Mouse (Mus musculus): Measurements from ENCODE around the gene Dlgap3.

Gene Dlgap3

DNA sequence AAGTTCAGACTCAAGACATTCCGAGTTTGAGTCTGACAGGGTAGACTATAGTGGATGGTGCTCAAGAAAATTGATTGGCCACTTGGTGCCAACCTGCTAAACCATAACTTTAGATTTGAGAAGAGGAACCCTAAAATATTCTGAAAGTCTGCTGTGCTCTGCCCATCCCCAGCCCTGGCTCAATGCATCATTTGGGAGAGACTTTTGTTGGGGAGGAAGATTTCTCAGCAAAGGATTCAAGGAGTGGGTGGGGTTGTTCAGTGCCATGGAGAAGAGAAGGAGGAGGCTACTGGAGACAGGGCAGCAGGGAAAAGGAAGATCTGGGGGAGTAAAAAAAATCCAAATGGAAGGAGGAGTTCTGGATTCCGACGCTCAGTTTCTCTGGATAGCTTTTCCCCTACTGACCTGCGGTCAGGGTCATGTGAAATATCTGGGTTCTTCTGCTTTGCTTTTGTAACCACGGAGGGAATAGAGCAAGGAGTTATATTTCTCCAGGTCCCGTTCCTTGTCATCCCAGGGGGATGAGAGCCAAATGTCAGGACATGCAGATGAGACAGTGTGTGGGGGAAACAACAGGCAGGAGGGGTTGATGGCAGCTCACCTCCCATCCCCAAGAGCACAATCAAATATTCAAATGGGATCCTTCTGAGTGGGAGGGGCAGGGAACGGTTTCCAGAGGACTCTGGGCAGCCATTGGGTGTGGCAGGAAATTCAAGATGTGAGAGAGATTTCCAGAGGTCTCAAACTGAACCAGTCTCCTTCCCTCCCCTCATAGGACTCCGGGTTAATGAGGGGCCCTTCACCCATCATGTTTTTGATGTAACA is 5.3 kb downstream of the Dlgap3 start:
- DNase-seq (ENCODE audit: low spot score): no peak

DNA sequence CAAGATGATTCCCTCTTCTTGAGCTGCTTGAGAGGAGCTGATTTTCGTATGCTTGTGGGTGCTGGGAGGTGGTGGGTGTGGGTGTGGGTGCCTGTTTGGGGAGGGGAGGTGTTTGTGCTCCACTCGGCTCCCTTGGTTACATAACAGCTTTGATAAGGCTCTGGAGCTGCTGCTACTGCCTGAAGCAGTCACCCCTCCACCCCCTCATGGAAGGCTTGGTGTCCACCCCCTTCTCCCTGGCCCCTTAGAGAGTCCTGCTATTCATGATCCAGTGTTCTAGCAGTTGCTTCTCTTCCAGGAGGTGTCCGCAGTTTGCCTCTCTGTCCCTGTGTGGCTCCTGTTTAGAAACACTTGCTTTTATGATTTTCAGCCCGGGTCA is 5.9 kb downstream of the Dlgap3 start:
- no peak for DNase-seq (ENCODE audit: low spot score)

DNA sequence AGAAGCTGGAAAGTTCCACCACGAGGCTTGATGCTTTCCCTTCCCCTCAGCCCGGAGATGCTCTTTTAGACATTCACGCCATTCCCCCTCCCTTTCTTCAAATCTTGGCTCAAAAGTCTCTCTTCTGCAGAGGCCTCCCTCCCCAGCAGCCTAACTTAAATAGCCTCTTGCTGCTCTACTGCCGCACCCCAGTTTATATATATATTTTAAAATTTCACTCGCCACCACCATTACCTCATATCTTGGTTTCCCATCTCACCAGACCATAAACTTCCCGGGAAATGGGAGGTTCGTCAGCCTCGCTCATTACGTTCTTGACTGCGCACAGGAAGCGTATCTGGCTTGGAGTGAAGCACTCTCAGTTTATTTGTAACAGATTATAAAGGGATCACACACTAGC is 9.0 kb downstream of the Dlgap3 start:
- no peak for DNase-seq (ENCODE audit: low spot score)

DNA sequence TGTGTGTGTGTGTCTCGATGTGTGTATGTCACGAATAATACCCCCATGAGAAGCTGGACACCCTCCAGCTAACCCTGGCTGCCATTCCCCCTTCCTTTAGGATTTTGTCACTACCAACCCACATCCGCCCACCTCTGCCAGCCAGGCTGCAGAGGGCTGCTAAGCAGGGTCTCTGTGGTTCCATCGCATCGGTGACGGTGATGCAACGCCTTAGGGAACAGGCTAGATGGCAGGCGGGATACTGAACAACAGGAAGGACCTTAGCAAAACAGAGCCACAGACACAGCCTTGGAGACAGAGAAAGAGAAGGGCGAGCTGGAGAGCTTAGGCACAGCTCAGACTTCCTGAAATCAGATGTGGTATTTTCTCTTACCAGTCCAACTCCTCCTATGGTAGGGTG is 9.7 kb downstream of the Dlgap3 start:
- no peak for DNase-seq (ENCODE audit: low spot score)

DNA sequence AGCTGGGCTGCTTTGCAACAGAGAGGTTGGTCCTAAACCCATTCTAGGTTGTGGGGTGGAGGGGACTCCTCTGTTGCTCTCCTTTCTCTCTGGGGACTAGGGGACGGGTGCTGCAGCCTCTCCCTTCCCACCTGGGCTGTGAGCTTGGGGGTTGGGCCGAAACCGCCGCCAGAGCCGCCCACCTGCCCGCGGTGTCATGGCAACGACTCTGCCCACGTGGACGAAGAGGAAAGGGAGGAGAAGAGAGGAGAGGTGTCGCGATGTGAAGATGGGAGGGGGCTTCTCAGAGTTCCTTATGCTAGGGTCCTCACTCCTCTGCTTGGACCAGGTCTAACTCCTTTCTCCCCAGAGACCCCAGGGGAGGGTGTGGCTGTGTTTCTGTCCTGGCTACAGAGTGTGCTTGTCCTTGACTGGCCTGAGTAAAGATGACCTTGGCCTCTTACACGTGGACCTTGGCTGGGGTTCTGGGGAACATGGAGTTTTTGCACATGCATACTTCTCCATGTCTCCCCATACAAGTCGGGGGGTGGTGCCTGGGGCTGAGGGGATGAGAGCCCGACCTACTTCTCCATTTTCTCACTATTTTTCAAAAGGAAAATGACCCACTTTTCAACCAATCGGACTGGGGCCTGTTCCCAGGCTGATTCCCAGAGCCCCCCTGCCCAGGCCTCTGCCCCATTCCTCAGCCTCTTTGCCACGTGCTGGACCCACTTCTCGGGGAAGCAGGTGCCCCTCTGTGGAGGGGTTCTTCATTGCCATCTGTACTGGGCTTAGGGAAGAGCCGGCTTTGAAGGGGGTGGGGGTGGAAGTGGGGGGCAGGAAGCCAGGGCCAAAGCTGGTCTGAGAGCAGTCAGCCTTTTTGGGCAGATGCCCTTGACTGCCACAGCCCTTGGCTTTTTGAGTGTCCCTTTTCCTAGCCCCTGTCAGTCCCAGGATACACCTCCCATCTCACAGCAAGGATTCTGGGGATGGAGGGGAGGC is 10.8 kb downstream of the Dlgap3 start:
- DNase-seq (ENCODE audit: low spot score): no peak

DNA sequence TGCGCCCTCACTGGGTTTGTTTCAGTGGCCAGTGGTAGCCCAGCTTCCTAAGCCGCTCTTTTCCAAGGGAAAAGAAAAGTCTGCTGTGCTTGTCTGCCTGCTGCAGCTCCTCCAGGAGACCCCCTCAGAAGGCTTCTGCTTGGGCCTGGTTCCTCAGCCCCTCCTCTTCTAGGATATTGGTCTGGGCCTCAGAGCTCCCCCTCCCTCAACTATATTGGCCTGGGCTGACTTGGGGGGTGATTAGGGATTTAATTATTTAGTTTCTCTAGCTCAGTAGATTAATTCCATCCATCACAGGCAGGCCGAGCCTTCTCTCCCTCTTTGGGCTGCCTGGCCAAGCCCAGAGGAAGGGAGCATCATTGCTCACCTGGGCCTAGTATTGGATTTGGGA is 11.4 kb downstream of the Dlgap3 start:
- no peak for DNase-seq (ENCODE audit: low spot score)

DNA sequence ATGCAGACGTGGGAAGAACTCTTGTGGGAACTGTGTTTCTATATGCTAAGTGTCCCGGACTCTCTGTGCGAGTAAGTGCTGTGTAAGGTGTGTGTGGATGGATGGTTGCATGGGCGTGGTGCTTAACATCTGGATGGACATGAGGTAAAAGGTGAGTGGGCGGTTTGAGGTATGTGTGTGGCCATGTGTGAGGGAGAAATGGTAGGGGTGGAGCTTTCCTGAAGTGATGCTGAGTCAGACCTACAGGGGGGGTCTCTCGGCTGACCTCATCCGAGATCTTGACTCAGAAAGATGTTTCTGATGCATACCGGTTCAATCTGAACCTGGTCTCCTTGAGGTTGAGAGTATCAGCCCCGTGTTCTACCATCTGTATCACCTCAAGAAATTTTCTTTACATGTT is 12.0 kb downstream of the Dlgap3 start:
- DNase-seq (ENCODE audit: low spot score): no peak

DNA sequence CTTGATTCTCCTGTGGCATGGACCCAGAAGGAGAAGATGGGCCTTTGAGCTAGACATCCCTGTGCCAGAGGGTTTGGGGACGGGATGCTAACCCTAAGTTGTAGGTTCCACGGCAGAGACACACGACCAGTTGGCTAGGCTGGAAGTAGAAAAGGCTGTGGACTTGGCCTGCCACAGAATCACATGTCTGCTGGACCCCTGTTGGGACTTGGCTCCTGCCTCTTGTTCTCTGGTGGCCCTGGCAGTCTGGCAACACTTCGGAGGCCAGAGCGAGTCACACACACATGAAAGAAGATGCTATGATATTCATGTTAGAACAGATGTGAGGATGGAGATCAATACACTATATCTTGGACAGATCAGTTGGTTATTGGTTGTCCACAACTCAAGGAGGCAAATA is 14.9 kb downstream of the Dlgap3 start:
- DNase-seq (ENCODE audit: low spot score): no peak

DNA sequence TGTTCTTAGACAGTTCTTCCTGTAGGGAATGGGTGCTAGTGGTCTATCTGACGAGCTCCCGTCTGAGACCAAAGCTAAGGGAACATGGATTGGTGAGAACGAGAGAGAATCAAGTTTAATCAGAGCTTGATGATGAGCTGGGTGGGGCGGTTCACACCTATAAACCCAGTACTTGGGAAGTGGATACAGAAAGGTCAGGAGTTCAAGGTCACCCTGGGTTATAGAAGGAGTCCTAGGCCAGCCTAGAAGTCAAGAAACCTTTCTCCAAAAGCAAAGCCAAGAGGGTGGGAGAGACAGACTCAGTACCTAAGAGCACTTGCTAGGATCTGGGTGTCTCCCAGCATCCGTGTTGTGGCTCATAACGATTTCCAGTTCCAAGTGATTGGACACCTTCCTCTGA is 21.9 kb downstream of the Dlgap3 start:
- DNase-seq (ENCODE audit: low spot score): no peak

DNA sequence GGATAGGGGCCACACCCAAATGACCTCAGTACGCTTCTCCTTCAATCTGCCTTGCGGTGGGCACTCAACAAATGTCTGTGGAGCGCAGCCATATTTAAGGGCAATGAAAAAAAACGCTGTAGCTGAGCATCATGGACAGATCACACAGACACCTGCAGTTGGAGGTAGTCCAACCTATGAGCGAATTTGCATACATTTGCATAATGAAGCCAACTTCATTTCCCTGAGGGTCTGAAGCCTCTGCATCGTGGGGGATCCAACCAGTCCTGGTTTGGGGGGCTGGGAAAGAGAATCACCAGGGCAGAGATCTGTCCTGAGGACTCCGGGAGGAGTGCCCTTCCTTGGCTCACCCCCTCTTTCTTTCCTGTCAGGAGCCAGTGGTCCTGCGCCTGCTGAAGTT is 23.7 kb downstream of the Dlgap3 start:
- DNase-seq (ENCODE audit: low spot score): no peak

DNA sequence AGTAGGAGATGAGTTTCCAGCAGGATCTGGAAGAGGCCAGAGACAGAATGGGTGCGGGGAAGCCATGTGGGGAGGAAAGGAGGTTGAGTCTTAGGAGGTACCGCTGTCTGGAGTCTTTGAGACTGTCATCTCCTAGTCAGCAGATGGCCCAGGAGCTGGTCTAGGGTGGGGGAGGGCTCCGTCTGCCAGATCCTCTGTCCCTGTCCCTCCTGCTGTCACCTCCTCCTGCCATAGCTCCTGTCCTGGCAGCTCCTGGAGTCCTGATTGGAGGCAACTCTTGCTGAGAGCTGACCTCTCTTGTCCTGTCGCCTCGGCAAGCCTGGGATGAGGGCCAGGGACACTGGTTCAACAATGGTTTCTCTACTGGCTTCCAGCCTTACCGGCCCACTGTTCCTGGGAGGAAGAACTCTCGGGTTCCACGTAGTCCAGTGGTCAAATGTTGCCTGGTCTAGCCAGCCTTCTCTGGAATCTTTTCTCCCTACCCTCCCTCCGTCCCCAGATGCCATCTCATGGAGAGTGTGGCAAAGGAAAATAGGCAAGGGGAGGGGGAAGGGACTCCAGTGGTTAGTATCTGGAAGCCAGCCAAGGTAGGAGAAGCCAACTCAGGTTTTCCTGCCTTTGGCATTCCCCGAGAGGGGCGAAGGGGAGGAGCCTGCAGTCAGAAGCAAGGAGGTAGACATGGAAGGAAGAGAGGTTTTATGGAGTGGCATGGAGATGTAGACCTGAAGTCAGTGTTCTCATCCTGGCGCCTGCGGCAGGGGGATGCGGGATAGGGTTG is 24.6 kb downstream of the Dlgap3 start:
- DNase-seq (ENCODE audit: low spot score): no peak

DNA sequence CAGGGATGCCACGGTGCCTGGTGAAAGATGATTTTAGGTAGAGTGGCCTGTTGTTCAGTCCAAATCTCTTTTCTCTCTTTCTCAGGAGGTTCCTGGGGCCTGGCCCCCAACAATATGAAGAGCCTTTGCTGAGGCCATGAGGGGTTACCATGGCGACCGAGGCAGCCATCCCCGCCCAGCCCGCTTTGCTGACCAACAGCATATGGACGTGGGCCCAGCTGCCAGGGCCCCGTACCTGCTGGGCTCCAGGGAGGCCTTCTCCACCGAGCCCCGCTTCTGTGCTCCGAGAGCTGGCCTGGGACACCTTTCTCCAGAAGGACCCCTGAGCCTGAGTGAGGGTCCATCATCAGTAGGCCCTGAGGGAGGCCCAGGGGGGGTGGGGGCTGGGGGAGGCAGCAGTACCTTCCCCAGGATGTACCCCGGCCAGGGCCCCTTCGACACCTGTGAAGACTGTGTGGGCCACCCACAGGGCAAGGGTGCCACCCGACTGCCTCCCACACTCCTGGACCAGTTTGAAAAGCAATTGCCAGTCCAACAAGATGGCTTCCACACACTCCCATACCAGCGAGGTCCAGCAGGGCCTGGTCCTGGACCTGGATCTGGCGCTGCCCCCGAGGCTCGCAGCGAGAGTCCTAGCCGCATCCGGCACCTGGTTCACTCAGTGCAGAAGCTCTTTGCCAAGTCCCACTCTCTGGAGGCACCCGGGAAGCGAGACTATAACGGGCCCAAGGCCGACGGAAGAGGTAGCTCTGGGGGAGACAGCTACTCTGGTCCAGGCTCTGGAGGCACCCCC is 25.7 kb downstream of the Dlgap3 start:
- no peak for DNase-seq (ENCODE audit: low spot score)

DNA sequence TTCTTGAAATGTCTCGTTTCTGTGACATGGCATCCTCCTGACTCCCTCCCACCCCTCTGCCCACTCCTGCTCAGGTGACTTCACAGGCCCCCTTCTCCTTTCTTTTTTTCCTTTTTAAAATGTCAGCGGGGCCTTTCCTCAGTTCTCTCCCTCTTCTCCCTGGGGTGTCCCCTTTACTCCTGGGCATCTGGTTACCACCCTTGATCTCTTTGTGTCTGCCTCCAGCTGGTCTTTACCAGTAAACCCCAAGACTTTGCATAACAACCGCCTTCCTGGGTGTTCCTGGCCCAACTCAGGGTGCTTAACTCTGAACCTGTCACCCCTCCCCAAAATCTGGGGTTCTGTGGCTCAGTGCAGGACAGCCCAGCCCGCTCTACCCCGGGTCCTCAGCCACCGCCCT is 29.6 kb downstream of the Dlgap3 start:
- no peak for DNase-seq (ENCODE audit: low spot score)

DNA sequence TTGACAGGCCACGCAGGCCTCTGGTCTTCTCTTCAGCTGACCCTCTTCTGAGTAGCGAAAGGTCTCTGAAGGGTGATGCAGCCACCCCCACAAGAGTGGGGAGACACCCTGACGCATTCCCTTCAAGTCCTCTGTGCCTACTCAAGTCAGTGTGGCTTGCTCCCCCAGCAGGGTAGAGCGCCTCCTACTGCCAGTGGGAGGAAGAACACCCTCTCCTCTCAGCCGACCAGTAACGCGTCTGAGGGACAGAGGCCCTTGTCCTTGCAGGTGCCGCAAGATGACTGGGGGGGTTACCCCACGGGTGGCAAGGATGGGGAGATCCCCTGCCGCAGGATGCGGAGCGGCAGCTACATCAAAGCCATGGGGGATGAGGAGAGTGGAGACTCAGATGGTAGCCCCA is 30.4 kb downstream of the Dlgap3 start:
- DNase-seq (ENCODE audit: low spot score): no peak

DNA sequence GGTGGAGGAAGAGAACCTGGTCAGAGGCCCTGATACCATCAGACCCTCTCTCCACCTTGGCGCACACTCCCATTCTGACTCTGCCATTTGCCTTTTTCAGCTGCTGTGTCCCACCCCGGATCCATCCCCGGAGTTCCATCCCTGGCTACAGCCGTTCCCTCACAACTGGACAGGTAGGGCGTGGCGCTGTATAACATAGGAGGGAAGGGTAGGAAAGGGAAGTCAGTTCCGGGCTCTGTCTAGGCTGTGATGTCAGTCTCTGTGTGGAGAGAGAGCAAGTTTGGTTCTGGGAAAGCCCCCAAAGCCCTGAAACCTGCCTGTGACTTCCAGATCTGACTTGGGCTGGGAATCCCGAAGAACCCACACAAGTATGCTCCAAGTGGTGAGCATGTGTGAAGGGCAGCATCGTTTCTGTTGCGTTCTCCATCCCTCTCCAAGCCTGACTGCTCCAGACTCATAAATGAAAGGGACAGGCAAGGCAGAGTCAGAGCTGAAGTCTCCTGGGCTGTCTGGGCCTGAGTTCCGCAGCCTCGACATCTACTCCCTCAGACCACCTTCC is 31.2 kb downstream of the Dlgap3 start:
- DNase-seq (ENCODE audit: low spot score): no peak

DNA sequence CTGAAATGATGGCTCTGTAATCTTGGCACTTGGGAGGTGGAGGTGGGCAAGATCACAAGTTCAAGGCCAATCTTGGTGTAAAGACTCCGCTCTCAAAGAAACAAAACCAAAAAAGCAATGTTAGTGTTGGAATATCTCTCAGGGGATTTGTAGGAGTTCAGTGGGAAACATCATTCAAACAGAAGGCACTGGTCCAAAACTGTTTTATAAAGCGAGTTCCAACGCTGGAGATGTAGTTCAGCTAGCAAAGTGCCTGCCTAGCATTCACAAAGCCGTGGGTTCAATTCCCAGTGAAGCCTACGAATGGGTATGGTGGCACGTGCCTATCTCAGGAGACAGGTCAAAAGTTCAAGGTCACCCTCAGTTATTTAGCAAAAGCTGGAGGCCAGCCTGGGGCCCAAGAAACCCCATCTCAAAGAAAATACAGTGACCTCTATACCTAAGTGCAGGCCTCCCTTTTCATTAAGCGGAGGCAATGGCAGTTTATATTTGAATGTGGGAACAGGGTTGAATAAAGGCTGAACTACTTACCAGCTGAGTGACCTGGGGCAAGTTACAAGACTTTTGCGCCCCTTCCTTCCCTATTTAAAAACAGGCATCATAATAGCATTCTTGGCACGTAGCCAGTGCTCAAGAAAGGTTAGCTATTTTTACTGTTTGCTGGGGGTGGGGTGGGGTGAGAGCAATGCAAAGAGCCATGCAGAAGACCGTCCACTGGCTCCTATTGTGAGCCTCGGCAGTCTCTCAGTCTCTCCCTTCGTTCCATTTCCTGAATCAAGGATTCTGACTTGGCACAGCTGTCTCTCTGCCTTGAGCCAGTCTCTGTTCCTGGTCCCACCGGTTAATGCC is 32.0 kb downstream of the Dlgap3 start:
- no peak for DNase-seq (ENCODE audit: low spot score)

DNA sequence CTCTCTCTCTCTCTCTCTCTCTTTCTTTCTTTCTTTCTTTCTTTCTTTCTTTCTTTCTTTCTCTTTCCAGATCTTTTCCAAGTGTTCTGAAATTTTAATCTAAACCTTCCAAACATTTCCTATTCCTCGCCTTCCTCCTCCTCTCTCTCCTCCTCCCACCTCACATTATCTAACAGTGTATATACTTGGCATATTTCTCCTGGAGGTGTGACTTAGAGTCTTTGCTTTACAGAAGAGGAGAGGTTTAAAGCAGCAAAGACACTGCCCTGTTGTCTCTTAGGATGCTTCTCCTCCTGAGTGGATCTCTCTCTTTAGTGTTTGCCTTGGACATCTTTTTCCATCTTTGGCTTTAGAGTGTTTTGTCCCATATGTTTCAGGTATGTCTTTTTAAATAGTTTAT is 34.1 kb downstream of the Dlgap3 start:
- no peak for DNase-seq (ENCODE audit: low spot score)

DNA sequence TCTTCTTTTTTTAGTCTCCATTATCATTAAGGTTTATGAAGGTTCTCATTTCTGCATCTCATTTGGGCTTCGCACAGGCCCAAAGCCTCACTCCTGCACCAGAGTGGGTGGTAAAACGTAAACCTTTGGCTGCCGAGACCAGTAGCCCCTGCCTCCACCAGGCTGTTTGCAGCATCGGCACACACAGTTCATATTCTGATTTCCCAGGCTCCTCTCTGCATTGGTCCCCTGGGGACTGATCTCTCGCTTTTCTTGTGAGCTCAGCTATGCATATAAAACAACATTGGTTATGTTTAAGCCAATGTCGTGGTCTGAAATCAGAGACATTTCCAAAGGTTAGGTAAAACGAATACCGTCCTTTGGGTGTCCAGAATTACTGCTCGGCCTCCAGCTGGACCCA is 42.3 kb downstream of the Dlgap3 start:
- no peak for DNase-seq (ENCODE audit: low spot score)

DNA sequence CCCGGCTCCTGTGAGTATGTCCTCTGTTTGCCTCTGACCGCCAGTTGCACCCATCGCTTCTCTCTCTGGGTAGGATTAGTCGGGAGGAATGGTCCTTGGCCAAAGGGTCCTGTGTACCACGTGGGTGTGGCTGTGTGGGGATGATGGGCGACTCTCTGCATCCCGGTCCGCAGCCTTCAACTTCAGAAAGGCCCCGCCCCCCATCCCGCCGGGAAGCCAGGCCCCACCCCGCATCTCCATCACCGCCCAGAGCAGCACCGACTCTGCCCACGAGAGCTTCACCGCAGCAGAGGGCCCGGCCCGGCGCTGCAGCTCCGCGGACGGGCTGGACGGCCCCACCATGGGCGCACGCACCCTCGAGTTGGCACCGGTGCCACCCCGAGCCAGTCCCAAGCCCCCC is 45.5 kb downstream of the Dlgap3 start:
- DNase-seq (ENCODE audit: low spot score): no peak

DNA sequence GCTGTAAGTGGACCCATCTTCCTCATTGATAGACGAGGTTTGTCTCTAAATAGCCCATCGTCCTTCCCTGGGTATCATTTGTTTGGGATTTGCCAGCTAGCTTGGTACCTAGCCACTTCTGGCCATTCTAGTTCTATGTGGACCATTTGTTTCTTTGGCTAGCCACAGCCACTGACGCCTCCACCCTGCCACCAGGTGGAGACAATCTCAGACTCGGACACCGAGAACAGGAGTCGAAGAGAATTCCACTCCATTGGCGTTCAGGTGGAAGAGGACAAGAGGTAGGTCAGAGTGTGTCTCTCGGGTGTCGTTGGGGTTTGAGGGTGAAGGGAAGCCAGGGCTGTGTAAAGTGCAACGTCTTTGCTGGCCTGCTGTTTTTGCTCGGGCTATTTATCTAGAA is 46.1 kb downstream of the Dlgap3 start:
- DNase-seq (ENCODE audit: low spot score): no peak

Data from ovary, postnatal 10 days (tissue).